Comparison of ENCODE assay signal across 11 mouse cellular contexts in the genomic region with DNA sequence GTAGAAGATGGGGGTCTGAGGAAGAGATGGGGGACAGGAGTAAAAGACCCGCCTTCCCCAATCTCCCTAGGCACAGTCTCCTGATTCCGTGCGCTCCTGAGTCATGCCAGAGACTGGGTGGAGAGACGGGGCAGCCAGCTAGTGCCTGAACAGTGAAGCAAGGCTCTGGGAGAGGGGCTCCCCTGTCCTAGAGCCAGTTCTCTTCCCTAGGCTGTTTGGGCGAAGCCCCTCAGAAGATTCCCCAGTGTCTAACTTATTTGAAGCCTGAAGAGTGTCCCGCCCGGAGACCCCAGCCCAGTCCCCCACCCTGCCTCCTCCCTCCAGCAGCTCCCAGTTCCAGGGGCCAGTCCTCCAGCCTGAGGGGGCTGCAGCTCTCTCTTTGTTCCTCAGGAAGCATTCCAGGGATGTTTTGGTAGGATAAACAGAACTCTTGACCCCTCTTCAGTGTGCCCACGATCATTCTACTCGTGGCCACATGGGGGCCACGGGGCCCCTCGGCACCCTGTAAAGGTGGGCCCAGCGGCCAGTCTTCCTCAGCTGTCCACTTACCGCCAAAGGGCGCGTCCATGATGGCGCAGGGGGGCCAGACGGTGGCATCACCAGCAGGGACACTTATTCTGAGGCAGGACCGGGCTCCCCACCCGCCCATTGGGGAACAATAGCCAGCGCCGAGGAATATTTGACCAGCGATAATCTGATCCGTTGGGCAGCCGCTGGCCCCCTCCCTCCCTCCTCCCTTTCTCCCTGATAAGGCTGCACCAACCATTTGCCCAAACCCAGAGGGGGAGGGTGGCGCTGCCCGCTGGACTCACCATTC. TPM values are rescaled to one million over a fixed set of nuclear protein-coding genes. Genes with fewer than 3 reads are reported as not detected.
DNase-seq lines count a peak whose midpoint lies in the region; ATAC-seq lines count a peak whose summit lies in the region.
"Had no signal": no experiment of that assay in that cellular context is flagged by ENCODE, and none has a peak within 500 bp of the region (broad histone marks: within the 10 kb centered on the region; RNA-seq: fewer than 3 reads in every experiment).

No protein-coding gene starts in this region.

- no peak overlapping the region for H3K9ac ChIP-seq in forebrain, embryonic 15.5 days (replicated peaks)
- peak overlapping the region; percentile 26; the same call in 1 of the 2 replicates for H3K9ac ChIP-seq in lung, embryonic 15.5 days
- peak overlapping the region; percentile 30; the same call in 1 of the 2 replicates for H3K9ac ChIP-seq in limb, embryonic 11.5 days (ENCODE audit: low read length)
- H3K9ac ChIP-seq in stomach, embryonic 14.5 days (replicated peaks; ENCODE audit: low read depth, low read length) = peak overlapping the region; percentile 25; the same call in 1 of the 2 replicates

- H3K4me2 ChIP-seq in forebrain, embryonic 15.5 days (replicated peaks) = no peak overlapping the region
- H3K4me2 ChIP-seq in lung, embryonic 15.5 days = peak overlapping the region; percentile 53
- 0 out of 2 replicates have a peak overlapping the region, but pooled peaks have one; percentile 15 for H3K4me2 ChIP-seq in limb, embryonic 11.5 days (ENCODE audit: low read depth, severe bottlenecking)
- peak overlapping the region; percentile 35 for H3K4me2 ChIP-seq in stomach, embryonic 14.5 days (replicated peaks; ENCODE audit: low read depth, low read length)

- DNase-seq in forebrain, embryonic 10.5 days (ENCODE audit: extremely low spot score, low spot score) = peak; percentile 47
- no peak for DNase-seq in lung, adult 18-20 months
- no peak for DNase-seq in limb, embryonic 11.5 days (ENCODE audit: low spot score)
- DNase-seq in right cerebral cortex, postnatal 14 days = no peak
- no peak for DNase-seq in ovary, adult 18-20 months (ENCODE audit: low spot score)
- DNase-seq: heart, postnatal 36 days; left cerebral cortex, postnatal 4 days had no signal

- H3K4me3 ChIP-seq in forebrain, embryonic 10.5 days = peak overlapping the region; percentile 36
- no peak overlapping the region for H3K4me3 ChIP-seq in forebrain, embryonic 15.5 days
- H3K4me3 ChIP-seq in lung, embryonic 15.5 days = peak overlapping the region; percentile 13
- no peak overlapping the region for H3K4me3 ChIP-seq in limb, embryonic 11.5 days (ENCODE audit: low read depth, low read length)
- H3K4me3 ChIP-seq in stomach, embryonic 14.5 days (ENCODE audit: low read depth, low read length) = peak overlapping the region; percentile 15; the same call in 1 of the 2 replicates

- peak overlapping the region; percentile 85 for H3K27ac ChIP-seq in forebrain, embryonic 10.5 days
- no peak overlapping the region for H3K27ac ChIP-seq in forebrain, embryonic 15.5 days (replicated peaks)
- peak overlapping the region; percentile 66 for H3K27ac ChIP-seq in lung, embryonic 15.5 days
- no peak overlapping the region for H3K27ac ChIP-seq in limb, embryonic 11.5 days (replicated peaks; ENCODE audit: low read depth, low read length)
- H3K27ac ChIP-seq in stomach, embryonic 14.5 days (ENCODE audit: low read length) = peak overlapping the region; percentile 71; the same call in 1 of the 2 replicates

- WGBS in forebrain, embryonic 10.5 days = 29% methylated on average over 26 of the region's 26 CpGs
- 41% methylated on average over 21 of the region's 26 CpGs for WGBS in forebrain, embryonic 15.5 days
- 12% methylated on average over 26 of the region's 26 CpGs for WGBS in lung, embryonic 15.5 days
- 41% methylated on average over 26 of the region's 26 CpGs for WGBS in limb, embryonic 11.5 days
- 7% methylated on average over 26 of the region's 26 CpGs for WGBS in stomach, embryonic 14.5 days

- H3K4me1 ChIP-seq in forebrain, embryonic 10.5 days = peaks cover 43% of the 10 kb centered on the region
- no peaks in the 10 kb centered on the region for H3K4me1 ChIP-seq in forebrain, embryonic 15.5 days
- H3K4me1 ChIP-seq in lung, embryonic 15.5 days = peaks cover 26% of the 10 kb centered on the region
- H3K4me1 ChIP-seq in limb, embryonic 11.5 days (ENCODE audit: control insufficient read depth, insufficient read depth, low read length) = peaks cover 10% of the 10 kb centered on the region; the same call in 1 of the 2 replicates
- peaks cover 29% of the 10 kb centered on the region for H3K4me1 ChIP-seq in stomach, embryonic 14.5 days (ENCODE audit: control insufficient read depth, insufficient read depth, low read length)

- peaks cover 11% of the 10 kb centered on the region; the same call in 1 of the 2 replicates for H3K27me3 ChIP-seq in forebrain, embryonic 10.5 days (ENCODE audit: poor library complexity, severe bottlenecking)
- H3K27me3 ChIP-seq in forebrain, embryonic 15.5 days = no peaks in the 10 kb centered on the region
- no peaks in the 10 kb centered on the region for H3K27me3 ChIP-seq in lung, embryonic 15.5 days
- no peaks in the 10 kb centered on the region for H3K27me3 ChIP-seq in limb, embryonic 11.5 days (ENCODE audit: control insufficient read depth, insufficient read depth, low read length)
- H3K27me3 ChIP-seq in stomach, embryonic 14.5 days (ENCODE audit: control insufficient read depth, insufficient read depth, low read length) = no peaks in the 10 kb centered on the region

- no peak for ATAC-seq in forebrain, embryonic 15.5 days (replicated peaks)
- ATAC-seq in lung, embryonic 15.5 days (ENCODE audit: borderline replicate concordance, extremely low read depth, low FRiP score, low TSS enrichment) = peak; percentile 20; the same call in 1 of the 2 replicates
- no peak for ATAC-seq in limb, embryonic 11.5 days (ENCODE audit: insufficient number of reproducible peaks, low FRiP score, low TSS enrichment, low read depth)
- ATAC-seq in stomach, embryonic 14.5 days (ENCODE audit: insufficient number of reproducible peaks, insufficient read depth, low FRiP score, low read depth) = peak; percentile 57
- ATAC-seq: Patski had no signal

- H3K36me3 ChIP-seq in forebrain, embryonic 10.5 days (replicated peaks) = no peaks in the 10 kb centered on the region
- no peaks in the 10 kb centered on the region for H3K36me3 ChIP-seq in forebrain, embryonic 15.5 days
- no peaks in the 10 kb centered on the region for H3K36me3 ChIP-seq in lung, embryonic 15.5 days
- H3K36me3 ChIP-seq in limb, embryonic 11.5 days (ENCODE audit: control insufficient read depth, insufficient read depth, low read length) = no peaks in the 10 kb centered on the region
- H3K36me3 ChIP-seq in stomach, embryonic 14.5 days (ENCODE audit: control insufficient read depth, insufficient read depth, low read length) = no peaks in the 10 kb centered on the region

- no peaks in the 10 kb centered on the region for H3K9me3 ChIP-seq in forebrain, embryonic 10.5 days
- H3K9me3 ChIP-seq in forebrain, embryonic 15.5 days = no peaks in the 10 kb centered on the region
- H3K9me3 ChIP-seq in lung, embryonic 15.5 days = no peaks in the 10 kb centered on the region
- no peaks in the 10 kb centered on the region for H3K9me3 ChIP-seq in limb, embryonic 11.5 days (ENCODE audit: control insufficient read depth, low read length)
- no peaks in the 10 kb centered on the region for H3K9me3 ChIP-seq in stomach, embryonic 14.5 days (ENCODE audit: control insufficient read depth, low read depth, low read length)

RNA-seq across cellular contexts. Expression of a gene that starts 15.7 kb away (rescaled TPM):
- polyA plus RNA-seq in forebrain, embryonic 10.5 days (2016; fragmentation: Nextera tagmentation; extraction: Ambion mirVana) = 2.1 and 2.9 TPM in 2 replicates
- 0.18 and 0.26 TPM in 2 replicates for polyA plus RNA-seq in forebrain, embryonic 15.5 days (2015; fragmentation: Nextera tagmentation; extraction: Ambion mirVana)
- 5.6 and 6.5 TPM in 2 replicates for polyA plus RNA-seq in lung, embryonic 15.5 days (2015; fragmentation: Nextera tagmentation; extraction: Ambion mirVana)
- polyA plus RNA-seq in limb, embryonic 11.5 days (2014; fragmentation: Nextera tagmentation; extraction: Ambion mirVana) = 4.4 and 4.6 TPM in 2 replicates
- polyA plus RNA-seq in stomach, embryonic 14.5 days (2014; fragmentation: Nextera tagmentation; extraction: Ambion mirVana) = 27.6 and 28.4 TPM in 2 replicates

RNA-seq across cellular contexts. Expression of a gene that starts 20.9 kb away (rescaled TPM):
- 215 and 218 TPM in 2 replicates for polyA plus RNA-seq in forebrain, embryonic 10.5 days (2016; fragmentation: Nextera tagmentation; extraction: Ambion mirVana)
- polyA plus RNA-seq in forebrain, embryonic 15.5 days (2015; fragmentation: Nextera tagmentation; extraction: Ambion mirVana) = 54.7 and 58.4 TPM in 2 replicates
- polyA plus RNA-seq in lung, embryonic 15.5 days (2015; fragmentation: Nextera tagmentation; extraction: Ambion mirVana) = 119 and 120 TPM in 2 replicates
- polyA plus RNA-seq in limb, embryonic 11.5 days (2014; fragmentation: Nextera tagmentation; extraction: Ambion mirVana) = 135 and 140 TPM in 2 replicates
- 65.1 and 70.4 TPM in 2 replicates for polyA plus RNA-seq in stomach, embryonic 14.5 days (2014; fragmentation: Nextera tagmentation; extraction: Ambion mirVana)

RNA-seq across cellular contexts. Expression of a gene that starts 21.0 kb away (rescaled TPM):
- polyA plus RNA-seq in forebrain, embryonic 10.5 days (2016; fragmentation: Nextera tagmentation; extraction: Ambion mirVana) = 362 and 373 TPM in 2 replicates
- 397 and 403 TPM in 2 replicates for polyA plus RNA-seq in forebrain, embryonic 15.5 days (2015; fragmentation: Nextera tagmentation; extraction: Ambion mirVana)
- polyA plus RNA-seq in lung, embryonic 15.5 days (2015; fragmentation: Nextera tagmentation; extraction: Ambion mirVana) = 440 and 459 TPM in 2 replicates
- polyA plus RNA-seq in limb, embryonic 11.5 days (2014; fragmentation: Nextera tagmentation; extraction: Ambion mirVana) = 419 and 442 TPM in 2 replicates
- polyA plus RNA-seq in stomach, embryonic 14.5 days (2014; fragmentation: Nextera tagmentation; extraction: Ambion mirVana) = 453 and 489 TPM in 2 replicates

RNA-seq across cellular contexts. Expression of a gene that starts 42.2 kb away (rescaled TPM):
- 171 and 180 TPM in 2 replicates for polyA plus RNA-seq in forebrain, embryonic 10.5 days (2016; fragmentation: Nextera tagmentation; extraction: Ambion mirVana)
- polyA plus RNA-seq in forebrain, embryonic 15.5 days (2015; fragmentation: Nextera tagmentation; extraction: Ambion mirVana) = 158 and 166 TPM in 2 replicates
- polyA plus RNA-seq in lung, embryonic 15.5 days (2015; fragmentation: Nextera tagmentation; extraction: Ambion mirVana) = 101 and 106 TPM in 2 replicates
- polyA plus RNA-seq in limb, embryonic 11.5 days (2014; fragmentation: Nextera tagmentation; extraction: Ambion mirVana) = 138 and 145 TPM in 2 replicates
- 112 and 114 TPM in 2 replicates for polyA plus RNA-seq in stomach, embryonic 14.5 days (2014; fragmentation: Nextera tagmentation; extraction: Ambion mirVana)

Comparison
In these comparisons a context has a peak if more than half of its experiments do, and no peak if none do; other contexts are left out.
1. H3K27ac ChIP-seq: peak in forebrain, embryonic 10.5 days (single experiment), lung, embryonic 15.5 days (single experiment) and stomach, embryonic 14.5 days (single experiment); none in forebrain, embryonic 15.5 days (single experiment) and limb, embryonic 11.5 days (single experiment).
2. H3K4me3 ChIP-seq: peak in forebrain, embryonic 10.5 days (single experiment), lung, embryonic 15.5 days (single experiment) and stomach, embryonic 14.5 days (single experiment); none in forebrain, embryonic 15.5 days (single experiment) and limb, embryonic 11.5 days (single experiment).
3. ATAC-seq: peak in lung, embryonic 15.5 days (single experiment) and stomach, embryonic 14.5 days (single experiment); none in forebrain, embryonic 15.5 days (single experiment) and limb, embryonic 11.5 days (single experiment).